Mouse (Mus musculus) mature B cell (primary cell): ENCODE measurements around the gene Disp1.

Experiments
- in situ Hi-C: fragments of 300-500 bp; cut with MboI; formaldehyde crosslinking; loops from 2 replicates; pipeline ENCODE4 v1.14.3; 2019

Disp1 gene

GRCm38 (mm10) chr1:183086843-183087242 lies 134.5 kb downstream of the Disp1 start:
- in situ Hi-C loops, result no loop called here

GRCm38 (mm10) chr1:183084085-183085050 lies 137.0 kb downstream of the Disp1 start:
- in situ Hi-C loops, result no loop called here

GRCm38 (mm10) chr1:183082436-183082835 lies 138.9 kb downstream of the Disp1 start:
- in situ Hi-C loops, result no loop called here

- in situ Hi-C loops, result no loop called here
These were observed 140.2 kb downstream of the Disp1 start for GRCm38 (mm10) chr1:183081126-183081525.

- in situ Hi-C loops, result no loop called here
These were observed 146.1 kb downstream of the Disp1 start for GRCm38 (mm10) chr1:183075121-183075822.

GRCm38 (mm10) chr1:183072263-183073050 lies 148.9 kb downstream of the Disp1 start:
- in situ Hi-C loops, result no loop called here

GRCm38 (mm10) chr1:183069954-183070649 lies 151.2 kb downstream of the Disp1 start:
- in situ Hi-C loops, result no loop called here

GRCm38 (mm10) chr1:183067807-183068206 lies 153.5 kb downstream of the Disp1 start:
- in situ Hi-C loops, result no loop called here

GRCm38 (mm10) chr1:183066981-183067380 lies 154.3 kb downstream of the Disp1 start:
- in situ Hi-C loops, result no loop called here

- in situ Hi-C loops, result no loop called here
These were observed 160.7 kb downstream of the Disp1 start for GRCm38 (mm10) chr1:183060611-183061010.

- in situ Hi-C loops, result no loop called here
These were observed 165.1 kb downstream of the Disp1 start for GRCm38 (mm10) chr1:183056289-183056655.

- in situ Hi-C loops, result no loop called here
These were observed 165.6 kb downstream of the Disp1 start for GRCm38 (mm10) chr1:183055608-183056288.

- in situ Hi-C loops, result no loop called here
These were observed 168.7 kb downstream of the Disp1 start for GRCm38 (mm10) chr1:183052663-183053062.

- in situ Hi-C loops, result no loop called here
These were observed 172.0 kb downstream of the Disp1 start for GRCm38 (mm10) chr1:183049295-183049694.

- in situ Hi-C loops, result no loop called here
These were observed 173.3 kb downstream of the Disp1 start for GRCm38 (mm10) chr1:183047913-183048523.

GRCm38 (mm10) chr1:183047191-183047912 lies 174.0 kb downstream of the Disp1 start:
- in situ Hi-C loops, result no loop called here

- in situ Hi-C loops, result no loop called here
These were observed 175.2 kb downstream of the Disp1 start for GRCm38 (mm10) chr1:183046081-183046480.

GRCm38 (mm10) chr1:183043161-183043812 lies 178.0 kb downstream of the Disp1 start:
- in situ Hi-C loops, result no loop called here

GRCm38 (mm10) chr1:183041703-183042102 lies 179.6 kb downstream of the Disp1 start:
- in situ Hi-C loops, result no loop called here
